Mouse (Mus musculus) layer of hippocampus, postnatal 10 days (tissue): ENCODE data around the gene Acyp1. TPM values are rescaled to one million over a fixed set of nuclear protein-coding genes. Genes with fewer than 3 reads are reported as not detected.

Experiments used
- DNase-seq, 2 experiments: peaks; one replicate each; pipeline ENCODE4 v3.0.0; 2021; ENCODE audit warnings: low spot score in 2 of 2
- long read RNA-seq: library from polyadenylated mRNA; stranded (forward); transcript quantifications from one replicate; pipeline ENCODE4 v2.0.0, GENCODE M21; 2023
- total RNA-seq, 2 experiments: library from RNA; stranded (reverse); gene quantifications; 2 replicates each; pipeline ENCODE4 v1.2.3; 2021

Gene Acyp1
- 10 to 100 TPM; 30.6 to 31.9 TPM for total RNA-seq
- long read RNA-seq, transcript Acyp1-201 (3 exons, 648 nt) = major isoform, 20 of 28 reads
- long read RNA-seq, partial matches to known transcripts = 6 of 28 reads
- long read RNA-seq, other reads (novel, unspliced or antisense) = 1 of 28 reads

DNA sequence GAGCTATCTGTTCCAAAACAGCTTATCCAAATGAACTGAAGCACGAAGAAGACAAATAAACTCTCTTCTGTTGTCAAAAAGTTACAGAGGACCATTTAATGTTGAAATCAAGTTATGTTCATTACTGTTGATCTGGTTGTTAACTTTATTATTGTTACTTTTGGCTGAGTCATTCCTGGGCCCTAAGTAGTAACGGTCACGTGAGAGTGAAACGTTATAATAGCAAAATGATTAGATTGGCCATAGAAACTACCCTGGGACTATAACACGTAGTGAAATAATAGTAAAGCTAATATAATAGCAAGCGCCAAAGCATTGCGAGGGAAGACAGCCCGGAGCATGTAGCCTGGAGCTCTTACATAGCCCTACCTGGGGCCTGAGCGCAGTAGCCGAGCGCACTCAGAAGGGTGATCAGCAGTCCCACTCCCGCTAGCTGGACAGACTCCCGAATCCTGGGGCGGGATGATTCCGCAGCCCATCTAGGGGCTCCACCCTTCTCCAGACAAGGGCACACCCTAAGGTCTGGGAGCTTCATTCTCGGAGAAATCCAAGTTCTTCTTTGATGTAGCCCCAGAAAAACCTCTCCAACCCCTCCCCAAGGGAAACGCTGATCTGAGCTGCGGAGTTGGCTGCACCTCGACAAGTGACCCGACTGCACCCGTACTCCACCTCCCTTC, at the start of gene Acyp1:
Acyp1 (minus strand) TSS at position 630 of the 677 bp plus-strand sequence.
- no peak for DNase-seq

- no peak for DNase-seq
Observed at GRCm38 (mm10) chr12:85337567-85338311, 49.5 kb upstream of the Acyp1 start.

DNA sequence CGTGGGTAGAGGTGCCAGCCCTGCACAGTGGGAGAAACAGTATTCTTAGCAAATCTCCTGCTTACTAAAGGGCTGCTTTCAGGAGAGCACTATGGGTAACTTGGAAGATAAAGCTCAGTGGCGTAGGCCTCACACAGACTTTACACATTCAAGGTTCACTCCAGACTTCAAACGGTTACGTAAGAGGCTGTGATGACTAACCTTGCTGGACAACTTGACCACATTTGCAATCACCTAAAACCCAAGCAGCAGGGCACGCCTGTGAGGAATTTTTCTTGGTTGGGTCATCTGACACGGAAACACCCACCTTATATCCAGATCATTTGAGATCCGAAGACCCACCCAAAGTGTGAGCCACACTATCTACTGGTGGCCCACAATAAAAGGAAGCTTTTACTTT, 41.9 kb upstream of the Acyp1 start:
- DNase-seq = no peak

DNA sequence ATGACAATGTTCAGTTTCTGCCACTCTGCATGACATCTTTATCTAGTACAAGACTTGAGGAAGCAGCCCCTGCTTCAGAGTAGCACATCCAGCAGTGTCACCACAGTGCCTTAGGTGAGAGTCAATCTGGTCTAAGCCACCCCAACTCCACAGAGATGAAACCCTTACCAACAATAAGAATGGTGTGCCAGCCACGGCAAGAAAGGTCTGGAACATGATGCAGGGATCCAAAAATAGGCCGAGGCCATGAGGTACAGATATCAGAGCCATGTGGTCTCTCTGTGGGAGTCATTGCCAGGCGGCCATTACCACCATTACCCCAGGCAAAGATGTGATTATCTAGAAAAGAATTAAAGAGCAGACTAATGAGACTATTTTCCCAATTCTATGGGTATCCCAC, 20.4 kb upstream of the Acyp1 start:
- no peak for DNase-seq

GRCm38 (mm10) chr12:85305247-85305892, 17.1 kb upstream of the Acyp1 start:
- DNase-seq = peak; percentile 89

- no peak for DNase-seq
Observed at GRCm38 (mm10) chr12:85304725-85305124, 16.5 kb upstream of the Acyp1 start.

DNA sequence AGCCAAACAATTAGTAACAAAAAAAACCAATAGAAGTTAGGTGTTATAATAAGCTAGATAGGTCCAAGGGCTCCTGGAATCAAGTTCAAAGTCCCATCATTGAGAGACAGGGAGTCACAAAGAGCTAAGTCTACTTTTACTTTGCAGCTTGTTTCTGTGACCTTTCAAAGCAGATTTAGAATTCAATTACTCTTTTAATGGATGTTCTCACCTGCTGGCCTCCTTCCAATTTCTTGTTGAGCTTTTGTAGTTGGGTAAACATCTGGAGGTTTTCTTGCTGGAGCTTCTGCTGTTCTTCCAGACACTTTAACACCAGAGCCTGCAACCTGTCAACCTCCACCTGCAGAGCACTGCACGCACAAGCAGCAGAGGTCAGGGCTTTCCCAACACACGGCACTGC, 15.0 kb upstream of the Acyp1 start:
- DNase-seq = no peak

DNA sequence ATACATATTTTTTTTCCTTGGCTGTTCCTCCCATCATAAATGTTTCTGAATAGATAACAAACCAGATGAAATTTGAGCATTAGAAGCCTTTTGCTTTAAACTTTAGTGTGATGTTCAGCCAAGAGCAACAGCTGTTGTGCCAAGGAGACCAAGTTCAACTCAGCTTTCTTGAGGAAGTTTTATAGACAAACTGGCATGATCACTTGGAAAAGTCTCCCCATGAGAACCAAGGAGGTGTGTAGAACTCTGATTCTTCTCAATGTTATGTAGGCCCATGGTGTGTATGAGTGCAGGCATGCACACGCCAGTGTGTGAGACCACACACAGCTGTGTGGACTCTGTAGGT, 10.6 kb upstream of the Acyp1 start:
- DNase-seq = no peak

DNA sequence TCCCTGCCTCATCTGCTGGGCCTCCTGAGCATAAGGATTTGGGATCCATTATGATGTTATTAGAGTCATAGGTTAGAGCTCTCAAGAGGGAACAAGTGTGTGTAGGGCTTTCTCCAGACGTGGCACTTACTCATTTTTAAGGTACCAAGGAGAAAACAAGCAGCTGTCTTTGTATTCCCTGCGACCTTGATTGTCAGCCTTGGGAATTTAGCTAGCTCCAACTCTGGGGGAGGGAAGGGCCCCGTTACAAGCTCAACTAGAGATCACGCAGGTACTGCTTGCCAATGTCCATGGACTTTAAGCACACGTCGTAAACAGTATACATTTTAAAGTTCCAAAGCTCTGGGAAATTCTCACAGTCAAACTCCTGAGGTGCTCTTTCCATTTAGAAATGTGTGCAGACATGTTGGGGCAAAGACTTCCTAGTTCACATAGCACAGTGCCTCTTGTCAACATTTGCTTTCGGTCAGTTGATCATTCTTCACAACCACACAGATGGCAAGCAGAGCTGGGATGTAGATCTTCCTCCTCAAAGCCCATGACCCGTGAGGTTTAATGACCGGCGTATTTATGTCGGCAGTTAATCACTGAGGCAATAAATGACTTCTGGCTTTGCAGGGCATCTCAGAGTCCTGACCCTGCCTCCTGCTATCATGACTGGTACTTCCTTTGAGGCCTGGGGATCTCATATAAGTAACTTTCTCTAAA, 10.0 kb upstream of the Acyp1 start:
- no peak for DNase-seq

DNA sequence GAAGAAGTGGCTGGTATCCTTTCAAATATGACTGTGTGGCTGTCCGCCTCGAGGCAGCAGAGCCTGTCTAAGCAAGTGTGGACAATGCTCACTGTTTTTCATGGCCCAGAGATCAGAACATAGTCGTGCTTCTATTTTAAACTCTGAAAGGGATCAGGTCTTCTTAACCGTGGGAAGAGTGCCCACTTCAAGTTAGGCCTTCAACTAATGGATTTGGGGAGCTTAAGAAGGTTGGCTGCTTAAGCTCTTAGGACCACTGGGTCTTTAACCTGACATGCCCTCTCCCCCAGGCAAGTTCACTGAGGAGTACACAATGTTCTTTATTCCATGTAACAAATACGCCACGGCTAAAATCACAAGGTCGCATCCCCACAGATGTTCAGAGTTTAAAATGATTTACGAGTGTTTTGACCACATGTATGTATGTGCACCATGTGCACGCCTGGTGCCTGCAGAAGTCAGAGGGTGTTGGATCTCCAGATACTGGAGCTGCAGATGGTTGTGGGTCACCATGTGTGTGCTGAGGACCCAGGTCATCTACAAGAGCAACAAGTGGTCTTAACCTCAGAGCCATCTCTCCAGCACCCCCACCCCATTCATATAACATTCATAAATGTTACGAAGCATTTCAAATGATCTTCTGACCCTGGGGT, 9.2 kb upstream of the Acyp1 start:
- no peak for DNase-seq

GRCm38 (mm10) chr12:85296915-85297314, 8.7 kb upstream of the Acyp1 start:
- DNase-seq = no peak

DNA sequence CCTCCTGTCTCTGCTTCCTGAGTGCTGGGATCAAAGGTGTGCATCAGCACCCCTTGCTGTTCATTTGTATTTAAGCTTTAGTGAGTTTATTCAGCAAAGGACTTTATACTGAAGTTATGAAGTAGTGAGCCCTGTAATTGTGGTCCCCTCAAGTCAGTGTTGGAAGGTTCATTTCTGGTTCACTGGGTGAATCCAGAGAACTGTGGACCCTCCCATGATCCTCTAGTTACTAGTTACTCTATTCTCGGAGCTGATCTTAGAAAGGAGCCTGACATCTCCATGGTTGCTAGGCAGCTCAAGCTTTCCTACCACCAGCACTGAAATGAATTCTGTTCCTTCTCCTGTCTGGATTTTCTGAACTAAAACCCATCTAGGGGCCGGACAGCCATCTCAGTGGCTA, 7.3 kb upstream of the Acyp1 start:
- no peak for DNase-seq

DNA sequence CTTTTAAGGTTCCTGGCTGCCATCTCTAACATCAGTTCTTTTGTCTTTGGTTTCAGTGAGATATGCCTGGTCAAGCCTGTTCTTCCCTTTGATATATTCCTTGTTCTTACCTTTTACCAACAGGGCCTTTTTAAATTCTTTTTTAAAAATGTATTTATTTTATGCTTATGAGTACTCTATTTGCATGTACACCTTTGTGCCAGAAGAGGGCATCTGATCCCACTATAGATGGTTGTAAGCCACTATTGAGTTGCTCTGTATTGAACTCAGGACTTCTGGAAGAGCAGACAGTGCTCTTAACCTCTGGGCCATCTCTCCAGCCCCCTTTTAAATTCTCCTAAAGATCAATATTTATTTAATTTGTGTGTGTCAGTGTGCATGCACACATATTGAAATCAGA, 4.7 kb upstream of the Acyp1 start:
- no peak for DNase-seq

DNA sequence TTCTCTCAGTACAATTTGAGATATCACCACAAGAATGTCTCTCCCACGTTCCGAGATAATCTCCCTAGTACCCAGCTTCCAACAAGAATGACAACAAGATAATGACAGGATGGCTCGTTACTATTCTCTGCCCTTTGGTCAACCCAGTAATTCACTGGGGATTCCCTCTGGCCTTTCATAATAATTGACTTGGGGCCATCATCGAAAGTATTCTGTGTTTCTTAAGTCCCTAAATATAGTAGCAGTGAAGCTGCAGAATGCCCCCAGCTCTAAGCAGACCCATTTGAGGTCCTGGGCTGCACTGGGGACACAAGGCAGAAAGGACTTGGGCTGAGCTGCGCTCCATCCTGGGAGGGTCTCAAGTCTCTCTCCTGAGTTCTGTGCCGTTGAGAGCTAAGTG, 4.0 kb upstream of the Acyp1 start:
- DNase-seq = no peak

- no peak for DNase-seq
Observed at GRCm38 (mm10) chr12:85291541-85291940, 3.3 kb upstream of the Acyp1 start.

GRCm38 (mm10) chr12:85290633-85291032, 2.4 kb upstream of the Acyp1 start:
- DNase-seq = no peak

GRCm38 (mm10) chr12:85289157-85290000, 1.1 kb upstream of the Acyp1 start:
- DNase-seq = no peak

DNA sequence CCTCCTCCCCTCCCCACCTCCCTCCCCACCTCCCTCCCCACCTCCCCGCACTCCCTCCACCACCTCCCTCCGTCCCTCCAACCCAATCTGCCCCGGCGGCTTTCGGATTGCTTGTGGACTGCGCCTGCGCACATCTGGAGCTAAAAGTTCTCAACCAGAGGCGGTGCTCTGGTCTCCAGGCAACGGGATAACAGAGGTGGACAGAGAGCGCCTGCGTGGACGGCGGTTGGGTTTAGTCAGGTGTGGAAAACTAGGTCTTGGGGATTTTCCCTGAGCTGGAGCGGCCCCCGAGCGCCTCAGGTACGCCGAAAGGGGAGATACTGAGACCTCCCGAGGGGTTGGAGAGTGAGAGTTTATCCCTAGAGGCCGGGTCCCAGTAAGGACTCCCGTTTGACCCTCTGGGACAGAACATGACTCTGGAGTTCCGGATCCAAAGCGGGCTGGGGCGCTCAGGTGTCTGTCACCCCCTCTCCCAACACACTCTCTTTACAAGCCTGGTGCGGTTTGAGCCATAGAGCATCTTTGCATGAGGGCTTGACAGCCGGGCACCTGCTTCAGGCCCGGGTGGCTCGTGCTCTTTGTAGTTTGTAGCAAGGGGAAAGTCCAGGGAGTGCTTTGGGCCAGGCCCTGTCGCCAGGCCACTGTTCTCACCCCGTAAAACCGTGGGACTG, 383 bp upstream of the Acyp1 start, which contains the start of gene Zc2hc1c:
Zc2hc1c (plus strand) TSS at position 106 of the 671 bp plus-strand sequence.
- peak; percentile 67 to 68 for DNase-seq

- no peak for DNase-seq
Observed at GRCm38 (mm10) chr12:85286941-85287340, 1.3 kb downstream of the Acyp1 start.
